Comparison of ENCODE assay signal across 7 mouse cellular contexts in the genomic region with DNA sequence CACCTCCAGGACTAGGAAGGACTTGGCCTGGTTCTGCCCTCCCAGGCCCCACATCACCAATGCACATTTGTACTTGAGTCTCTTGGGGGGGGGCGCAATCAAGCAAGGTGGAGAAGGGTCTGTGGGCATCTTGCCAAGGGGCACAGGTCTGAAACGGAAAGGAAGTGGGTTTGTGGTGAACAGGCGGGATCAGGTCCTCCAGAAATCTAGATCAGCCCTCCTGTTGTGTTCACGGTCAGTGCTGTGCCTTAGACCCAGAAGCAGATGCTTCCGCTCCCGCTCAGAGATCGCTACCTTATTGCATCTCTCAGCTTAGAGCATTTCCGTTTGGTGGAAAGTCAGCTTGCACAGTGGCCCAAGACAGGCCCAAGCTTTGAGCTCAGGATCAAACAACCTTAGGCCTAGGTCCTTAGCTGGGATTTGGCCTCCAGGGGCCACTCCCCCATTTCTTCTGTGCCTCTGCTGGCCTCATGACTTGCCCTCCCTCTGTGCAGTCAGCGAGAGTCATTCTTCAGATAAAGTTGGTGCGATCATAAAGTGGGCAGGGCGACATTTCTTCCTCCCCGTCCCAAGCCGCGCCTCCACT. TPM values are rescaled to one million over a fixed set of nuclear protein-coding genes. Genes with fewer than 3 reads are reported as not detected.
DNase-seq lines count a peak whose midpoint lies in the region; ATAC-seq and TF ChIP-seq lines count a peak whose summit lies in the region.

No protein-coding gene starts in this region.

- 0 out of 2 replicates have a peak, but pooled peaks have one; percentile 21 for ATAC-seq in liver, embryonic 16.5 days (ENCODE audit: low read depth)
- no peak for ATAC-seq in liver, embryonic 11.5 days (replicated peaks; ENCODE audit: low FRiP score)
- ATAC-seq in limb, embryonic 11.5 days (ENCODE audit: insufficient number of reproducible peaks, low FRiP score, low TSS enrichment, low read depth), result peak; percentile 58
- peak; percentile 68 for ATAC-seq in stomach, postnatal 0 days (ENCODE audit: low FRiP score, low TSS enrichment)
- no peak; the same call in 1 of the 2 replicates for ATAC-seq in hindbrain, postnatal 0 days
- no peak for ATAC-seq in hindbrain, embryonic 13.5 days (ENCODE audit: low FRiP score)

- H3K9ac ChIP-seq in liver, embryonic 16.5 days (ENCODE audit: low read depth, low read length), result no peak overlapping the region
- no peak overlapping the region for H3K9ac ChIP-seq in liver, embryonic 11.5 days (ENCODE audit: low read depth, low read length)
- H3K9ac ChIP-seq in limb, embryonic 11.5 days (ENCODE audit: low read length), result 0 out of 2 replicates have a peak overlapping the region, but pooled peaks have one; percentile 22
- no peak overlapping the region for H3K9ac ChIP-seq in stomach, postnatal 0 days (ENCODE audit: low read length)
- no peak overlapping the region for H3K9ac ChIP-seq in hindbrain, postnatal 0 days (replicated peaks; ENCODE audit: low read length)
- no peak overlapping the region for H3K9ac ChIP-seq in hindbrain, embryonic 13.5 days

- 0 out of 2 replicates have a peak, but pooled peaks cover 3% of the 10 kb centered on the region for H3K27me3 ChIP-seq in liver, embryonic 16.5 days (ENCODE audit: control insufficient read depth, insufficient read depth, low read depth, low read length)
- no peaks in the 10 kb centered on the region for H3K27me3 ChIP-seq in liver, embryonic 11.5 days (replicated peaks; ENCODE audit: control insufficient read depth, insufficient read depth, low read length)
- no peaks in the 10 kb centered on the region for H3K27me3 ChIP-seq in limb, embryonic 11.5 days (ENCODE audit: control insufficient read depth, insufficient read depth, low read length)
- H3K27me3 ChIP-seq in stomach, postnatal 0 days (ENCODE audit: control insufficient read depth, insufficient read depth, low read length), result no peaks in the 10 kb centered on the region
- H3K27me3 ChIP-seq in hindbrain, postnatal 0 days (ENCODE audit: insufficient read depth, low read length), result no peaks in the 10 kb centered on the region
- 0 out of 2 replicates have a peak, but pooled peaks cover 3% of the 10 kb centered on the region for H3K27me3 ChIP-seq in hindbrain, embryonic 13.5 days

- H3K4me3 ChIP-seq in liver, embryonic 16.5 days (ENCODE audit: low read depth, low read length), result no peak overlapping the region
- H3K4me3 ChIP-seq in liver, embryonic 11.5 days (ENCODE audit: low read depth, low read length), result no peak overlapping the region
- no peak overlapping the region for H3K4me3 ChIP-seq in limb, embryonic 11.5 days (ENCODE audit: low read depth, low read length)
- no peak overlapping the region for H3K4me3 ChIP-seq in stomach, postnatal 0 days (ENCODE audit: low read depth, low read length)
- no peak overlapping the region for H3K4me3 ChIP-seq in hindbrain, postnatal 0 days (ENCODE audit: low read length)
- no peak overlapping the region for H3K4me3 ChIP-seq in hindbrain, embryonic 13.5 days

- 14% methylated on average over 14 of the region's 14 CpGs for WGBS in liver, embryonic 16.5 days (ENCODE audit: insufficient replicate concordance)
- WGBS in liver, embryonic 11.5 days, result 47% methylated on average over 14 of the region's 14 CpGs
- WGBS in limb, embryonic 11.5 days, result 9% methylated on average over 14 of the region's 14 CpGs
- 52% methylated on average over 14 of the region's 14 CpGs for WGBS in stomach, postnatal 0 days
- WGBS in hindbrain, postnatal 0 days, result 78% methylated on average over 14 of the region's 14 CpGs
- WGBS in hindbrain, embryonic 13.5 days, result 79% methylated on average over 14 of the region's 14 CpGs

- TF ChIP-seq EP300 in stomach, postnatal 0 days (optimal IDR thresholded peaks at IDR 0.05), result no peak

- H3K36me3 ChIP-seq in liver, embryonic 16.5 days (ENCODE audit: control insufficient read depth, insufficient read depth), result no peaks in the 10 kb centered on the region
- H3K36me3 ChIP-seq in liver, embryonic 11.5 days (ENCODE audit: control insufficient read depth, insufficient read depth, low read length), result no peaks in the 10 kb centered on the region
- H3K36me3 ChIP-seq in limb, embryonic 11.5 days (ENCODE audit: control insufficient read depth, insufficient read depth, low read length), result no peaks in the 10 kb centered on the region
- no peaks in the 10 kb centered on the region for H3K36me3 ChIP-seq in stomach, postnatal 0 days (ENCODE audit: control insufficient read depth, insufficient read depth, low read length)
- H3K36me3 ChIP-seq in hindbrain, postnatal 0 days (ENCODE audit: insufficient read depth, low read length), result no peaks in the 10 kb centered on the region
- no peaks in the 10 kb centered on the region for H3K36me3 ChIP-seq in hindbrain, embryonic 13.5 days

- H3K27ac ChIP-seq in liver, embryonic 16.5 days (ENCODE audit: low read length), result no peak overlapping the region
- no peak overlapping the region for H3K27ac ChIP-seq in liver, embryonic 11.5 days (ENCODE audit: low read depth, low read length)
- H3K27ac ChIP-seq in limb, embryonic 11.5 days (replicated peaks; ENCODE audit: low read depth, low read length), result peak overlapping the region; percentile 90
- H3K27ac ChIP-seq in stomach, postnatal 0 days (replicated peaks), result no peak overlapping the region
- H3K27ac ChIP-seq in hindbrain, postnatal 0 days, result no peak overlapping the region
- H3K27ac ChIP-seq in hindbrain, embryonic 13.5 days, result no peak overlapping the region

- TF ChIP-seq CTCF in stomach, postnatal 0 days (IDR thresholded peaks at IDR 0.05; ENCODE audit: low read depth), result no peak
- TF ChIP-seq CTCF in hindbrain, postnatal 0 days (IDR thresholded peaks at IDR 0.05; ENCODE audit: low read depth), result no peak

- H3K9me3 ChIP-seq in liver, embryonic 16.5 days (replicated peaks; ENCODE audit: control insufficient read depth, low read length), result no peaks in the 10 kb centered on the region
- H3K9me3 ChIP-seq in liver, embryonic 11.5 days (ENCODE audit: control insufficient read depth, low read length), result no peaks in the 10 kb centered on the region
- H3K9me3 ChIP-seq in limb, embryonic 11.5 days (ENCODE audit: control insufficient read depth, low read length), result no peaks in the 10 kb centered on the region
- no peaks in the 10 kb centered on the region for H3K9me3 ChIP-seq in stomach, postnatal 0 days (ENCODE audit: control insufficient read depth, low read length)
- no peaks in the 10 kb centered on the region for H3K9me3 ChIP-seq in hindbrain, postnatal 0 days (ENCODE audit: low read length)
- H3K9me3 ChIP-seq in hindbrain, embryonic 13.5 days, result no peaks in the 10 kb centered on the region

- no peak for DNase-seq in liver, embryonic 11.5 days (ENCODE audit: low spot score)
- DNase-seq in embryo, embryonic 11 days, result peak; percentile 55
- peak; percentile 79 for DNase-seq in limb, embryonic 11.5 days (ENCODE audit: low spot score)
- DNase-seq in stomach, postnatal 0 days (ENCODE audit: low spot score), result peak; percentile 54
- no peak for DNase-seq in hindbrain, postnatal 0 days (ENCODE audit: low spot score)

- no peak overlapping the region for H3K4me2 ChIP-seq in liver, embryonic 16.5 days (ENCODE audit: low read depth, low read length)
- H3K4me2 ChIP-seq in liver, embryonic 11.5 days, result no peak overlapping the region
- H3K4me2 ChIP-seq in limb, embryonic 11.5 days (ENCODE audit: low read depth, severe bottlenecking), result peak overlapping the region; percentile 34
- no peak overlapping the region; the same call in 1 of the 2 replicates for H3K4me2 ChIP-seq in stomach, postnatal 0 days (replicated peaks; ENCODE audit: low read depth)
- no peak overlapping the region for H3K4me2 ChIP-seq in hindbrain, postnatal 0 days (ENCODE audit: low read depth, low read length)
- H3K4me2 ChIP-seq in hindbrain, embryonic 13.5 days, result no peak overlapping the region

- H3K4me1 ChIP-seq in liver, embryonic 16.5 days (ENCODE audit: control insufficient read depth, low read depth, low read length), result no peaks in the 10 kb centered on the region
- peaks cover 3% of the 10 kb centered on the region for H3K4me1 ChIP-seq in liver, embryonic 11.5 days (replicated peaks; ENCODE audit: control insufficient read depth, insufficient read depth, low read length)
- peaks cover 64% of the 10 kb centered on the region for H3K4me1 ChIP-seq in limb, embryonic 11.5 days (ENCODE audit: control insufficient read depth, insufficient read depth, low read length)
- 0 out of 2 replicates have a peak, but pooled peaks cover 5% of the 10 kb centered on the region for H3K4me1 ChIP-seq in stomach, postnatal 0 days (replicated peaks; ENCODE audit: control insufficient read depth, insufficient read depth)
- H3K4me1 ChIP-seq in hindbrain, postnatal 0 days (ENCODE audit: insufficient read depth, low read length), result no peaks in the 10 kb centered on the region
- 0 out of 2 replicates have a peak, but pooled peaks cover 2% of the 10 kb centered on the region for H3K4me1 ChIP-seq in hindbrain, embryonic 13.5 days (replicated peaks)

RNA-seq across cellular contexts. Expression of a gene that starts 19.6 kb away (rescaled TPM):
- polyA plus RNA-seq in liver, embryonic 16.5 days (2015; fragmentation: Nextera tagmentation; extraction: Ambion mirVana), result 7.1 and 8.1 TPM in 2 replicates
- 1.9 and 2.2 TPM in 2 replicates for polyA plus RNA-seq in liver, embryonic 11.5 days (2014; fragmentation: Nextera tagmentation; extraction: Ambion mirVana)
- polyA plus RNA-seq in limb, embryonic 11.5 days (2014; fragmentation: Nextera tagmentation; extraction: Ambion mirVana), result 0.27 and 0.52 TPM in 2 replicates
- 2.1 and 2.4 TPM in 2 replicates for polyA plus RNA-seq in stomach, postnatal 0 days (2015; fragmentation: Nextera tagmentation; extraction: Ambion mirVana)
- total RNA-seq in hindbrain, postnatal 0 days (2014; rRNA removed), result 0.31 TPM in 1 of 2 replicates, not detected in the other
- 0.54 and 0.75 TPM in 2 replicates for polyA plus RNA-seq in hindbrain, postnatal 0 days (2015; fragmentation: Nextera tagmentation; extraction: Ambion mirVana)
- polyA plus RNA-seq in hindbrain, embryonic 13.5 days (2015; fragmentation: Nextera tagmentation; extraction: Ambion mirVana), result 1.1 and 1.5 TPM in 2 replicates

RNA-seq across cellular contexts. Expression of a gene that starts 22.9 kb away (rescaled TPM):
- 76.3 and 80.7 TPM in 2 replicates for polyA plus RNA-seq in liver, embryonic 16.5 days (2015; fragmentation: Nextera tagmentation; extraction: Ambion mirVana)
- polyA plus RNA-seq in liver, embryonic 11.5 days (2014; fragmentation: Nextera tagmentation; extraction: Ambion mirVana), result 230 and 233 TPM in 2 replicates
- polyA plus RNA-seq in limb, embryonic 11.5 days (2014; fragmentation: Nextera tagmentation; extraction: Ambion mirVana), result 726 and 743 TPM in 2 replicates
- polyA plus RNA-seq in stomach, postnatal 0 days (2015; fragmentation: Nextera tagmentation; extraction: Ambion mirVana), result 150 and 157 TPM in 2 replicates
- 181 and 192 TPM in 2 replicates for total RNA-seq in hindbrain, postnatal 0 days (2014; rRNA removed)
- polyA plus RNA-seq in hindbrain, postnatal 0 days (2015; fragmentation: Nextera tagmentation; extraction: Ambion mirVana), result 175 and 193 TPM in 2 replicates
- polyA plus RNA-seq in hindbrain, embryonic 13.5 days (2015; fragmentation: Nextera tagmentation; extraction: Ambion mirVana), result 369 and 380 TPM in 2 replicates

Comparison
In these comparisons a context has a peak if more than half of its experiments do, and no peak if none do; other contexts are left out.
1. ATAC-seq: peak in liver, embryonic 16.5 days (single experiment), limb, embryonic 11.5 days (single experiment) and stomach, postnatal 0 days (single experiment); none in liver, embryonic 11.5 days (single experiment), hindbrain, postnatal 0 days (single experiment) and hindbrain, embryonic 13.5 days (single experiment).
2. DNase-seq: peak in embryo, embryonic 11 days (single experiment), limb, embryonic 11.5 days (single experiment) and stomach, postnatal 0 days (single experiment); none in liver, embryonic 11.5 days (single experiment) and hindbrain, postnatal 0 days (single experiment).